8 mouse cellular contexts compared by ENCODE assay signal in genomic region chr11:69058729-69059356, GRCm38 (mm10). TPM values are rescaled to one million over a fixed set of nuclear protein-coding genes. Genes with fewer than 3 reads are reported as not detected.
DNase-seq lines count a peak whose midpoint lies in the region; ATAC-seq and TF ChIP-seq lines count a peak whose summit lies in the region.

No protein-coding gene starts in this region.

- ATAC-seq in lung, embryonic 14.5 days (ENCODE audit: insufficient read depth) = 0 out of 2 replicates have a peak, but pooled peaks have one; percentile 5
- ATAC-seq in embryonic facial prominence, embryonic 13.5 days (ENCODE audit: insufficient number of reproducible peaks, insufficient read depth, low FRiP score, low TSS enrichment, low read depth) = no peak
- ATAC-seq in hindbrain, postnatal 0 days = peak; percentile 22
- peak; percentile 10; the same call in 1 of the 2 replicates for ATAC-seq in neural tube, embryonic 14.5 days (ENCODE audit: low read depth)

- H3K4me1 ChIP-seq in lung, embryonic 14.5 days (ENCODE audit: insufficient read depth) = peaks cover 10% of the 10 kb centered on the region
- peaks cover 24% of the 10 kb centered on the region for H3K4me1 ChIP-seq in embryonic facial prominence, embryonic 13.5 days
- peaks cover 13% of the 10 kb centered on the region for H3K4me1 ChIP-seq in hindbrain, postnatal 0 days (ENCODE audit: insufficient read depth, low read length)
- H3K4me1 ChIP-seq in neural tube, embryonic 14.5 days (ENCODE audit: control insufficient read depth, insufficient read depth, low read length) = peaks cover 19% of the 10 kb centered on the region

- H3K4me2 ChIP-seq in lung, embryonic 14.5 days = peak overlapping the region; percentile 94
- H3K4me2 ChIP-seq in embryonic facial prominence, embryonic 13.5 days = peak overlapping the region; percentile 84
- H3K4me2 ChIP-seq in hindbrain, postnatal 0 days (ENCODE audit: low read depth, low read length) = peak overlapping the region; percentile 70
- H3K4me2 ChIP-seq in neural tube, embryonic 14.5 days (ENCODE audit: low read depth, low read length) = peak overlapping the region; percentile 58

- peak overlapping the region; percentile 66 for H3K9ac ChIP-seq in lung, embryonic 14.5 days
- peak overlapping the region; percentile 76 for H3K9ac ChIP-seq in embryonic facial prominence, embryonic 13.5 days
- peak overlapping the region; percentile 54 for H3K9ac ChIP-seq in hindbrain, postnatal 0 days (replicated peaks; ENCODE audit: low read length)
- H3K9ac ChIP-seq in neural tube, embryonic 14.5 days (replicated peaks; ENCODE audit: low read depth, low read length) = peak overlapping the region; percentile 80

- no peaks in the 10 kb centered on the region for H3K9me3 ChIP-seq in lung, embryonic 14.5 days (ENCODE audit: low read depth, low read length)
- no peaks in the 10 kb centered on the region for H3K9me3 ChIP-seq in embryonic facial prominence, embryonic 13.5 days
- H3K9me3 ChIP-seq in hindbrain, postnatal 0 days (ENCODE audit: low read length) = no peaks in the 10 kb centered on the region
- H3K9me3 ChIP-seq in neural tube, embryonic 14.5 days (ENCODE audit: control insufficient read depth, low read length) = no peaks in the 10 kb centered on the region

- no peak for DNase-seq in lung, embryonic 14.5 days
- no peak for DNase-seq in lung, postnatal 10 days
- DNase-seq in hindbrain, postnatal 0 days (ENCODE audit: low spot score) = no peak
- no peak for DNase-seq in thymus, postnatal 10 days (ENCODE audit: low spot score in 2 of 2)
- DNase-seq in right cerebral cortex, postnatal 4 days = no peak
- no peak for DNase-seq in adrenal gland, adult 2 months

- no peaks in the 10 kb centered on the region for H3K27me3 ChIP-seq in lung, embryonic 14.5 days (ENCODE audit: insufficient read depth, low read length)
- H3K27me3 ChIP-seq in embryonic facial prominence, embryonic 13.5 days = no peaks in the 10 kb centered on the region
- no peaks in the 10 kb centered on the region for H3K27me3 ChIP-seq in hindbrain, postnatal 0 days (ENCODE audit: insufficient read depth, low read length)
- no peaks in the 10 kb centered on the region for H3K27me3 ChIP-seq in neural tube, embryonic 14.5 days (ENCODE audit: control insufficient read depth, insufficient read depth, low read length)

- TF ChIP-seq CTCF in lung, embryonic 14.5 days (IDR thresholded peaks at IDR 0.05; ENCODE audit: low read depth) = no peak
- TF ChIP-seq CTCF in hindbrain, postnatal 0 days (IDR thresholded peaks at IDR 0.05; ENCODE audit: low read depth) = no peak

- peak overlapping the region; percentile 85 for H3K4me3 ChIP-seq in lung, embryonic 14.5 days (ENCODE audit: low read depth, low read length)
- peak overlapping the region; percentile 81 for H3K4me3 ChIP-seq in embryonic facial prominence, embryonic 13.5 days
- H3K4me3 ChIP-seq in hindbrain, postnatal 0 days (ENCODE audit: low read length) = peak overlapping the region; percentile 53
- H3K4me3 ChIP-seq in neural tube, embryonic 14.5 days (ENCODE audit: low read depth, low read length) = peak overlapping the region; percentile 85

- peak overlapping the region; percentile 84 for H3K27ac ChIP-seq in lung, embryonic 14.5 days (ENCODE audit: low read depth)
- peak overlapping the region; percentile 87 for H3K27ac ChIP-seq in embryonic facial prominence, embryonic 13.5 days
- H3K27ac ChIP-seq in hindbrain, postnatal 0 days = peak overlapping the region; percentile 89
- peak overlapping the region; percentile 86 for H3K27ac ChIP-seq in neural tube, embryonic 14.5 days (ENCODE audit: low read depth, low read length)

- WGBS in lung, embryonic 14.5 days = 2% methylated on average over 19 of the region's 19 CpGs
- WGBS in embryonic facial prominence, embryonic 13.5 days = under 1% methylated on average over 19 of the region's 19 CpGs
- WGBS in hindbrain, postnatal 0 days = 2% methylated on average over 19 of the region's 19 CpGs
- 2% methylated on average over 19 of the region's 19 CpGs for WGBS in neural tube, embryonic 14.5 days

- H3K36me3 ChIP-seq in lung, embryonic 14.5 days (ENCODE audit: insufficient read depth) = 0 out of 2 replicates have a peak, but pooled peaks cover 7% of the 10 kb centered on the region
- peaks cover 6% of the 10 kb centered on the region for H3K36me3 ChIP-seq in embryonic facial prominence, embryonic 13.5 days
- H3K36me3 ChIP-seq in hindbrain, postnatal 0 days (ENCODE audit: insufficient read depth, low read length) = no peaks in the 10 kb centered on the region
- no peaks in the 10 kb centered on the region for H3K36me3 ChIP-seq in neural tube, embryonic 14.5 days (ENCODE audit: control insufficient read depth, insufficient read depth, low read length)

RNA-seq across cellular contexts. Expression of gene Borcs6, which starts 0.7 kb away (rescaled TPM):
- 8.0 and 9.5 TPM in 2 replicates for polyA plus RNA-seq in lung, embryonic 14.5 days (2014; fragmentation: Nextera tagmentation; extraction: Ambion mirVana)
- polyA plus RNA-seq in embryonic facial prominence, embryonic 13.5 days (2015; fragmentation: Nextera tagmentation; extraction: Ambion mirVana) = 8.9 and 10.3 TPM in 2 replicates
- total RNA-seq in hindbrain, postnatal 0 days (2014; rRNA removed) = 25.4 and 40.8 TPM in 2 replicates
- 21.3 and 21.9 TPM in 2 replicates for polyA plus RNA-seq in hindbrain, postnatal 0 days (2015; fragmentation: Nextera tagmentation; extraction: Ambion mirVana)
- 16.1 and 17.7 TPM in 2 replicates for polyA plus RNA-seq in neural tube, embryonic 14.5 days (2014; fragmentation: Nextera tagmentation; extraction: Ambion mirVana)
- 10 to 100 TPM; 21.3 to 26.4 TPM for total RNA-seq in adrenal gland, adult 2 months (2021)
- 38.9 and 41.4 TPM in 2 replicates for polyA plus RNA-seq in adrenal gland, adult 2 months (2012; rRNA removed)

RNA-seq across cellular contexts. Expression of gene Tmem107, which starts 11.8 kb away (rescaled TPM):
- 51.0 and 54.4 TPM in 2 replicates for polyA plus RNA-seq in lung, embryonic 14.5 days (2014; fragmentation: Nextera tagmentation; extraction: Ambion mirVana)
- polyA plus RNA-seq in embryonic facial prominence, embryonic 13.5 days (2015; fragmentation: Nextera tagmentation; extraction: Ambion mirVana) = 47.2 and 48.2 TPM in 2 replicates
- 68.9 and 135 TPM in 2 replicates for total RNA-seq in hindbrain, postnatal 0 days (2014; rRNA removed)
- polyA plus RNA-seq in hindbrain, postnatal 0 days (2015; fragmentation: Nextera tagmentation; extraction: Ambion mirVana) = 28.6 and 34.1 TPM in 2 replicates
- polyA plus RNA-seq in neural tube, embryonic 14.5 days (2014; fragmentation: Nextera tagmentation; extraction: Ambion mirVana) = 24.7 and 27.7 TPM in 2 replicates
- total RNA-seq in adrenal gland, adult 2 months (2021) = 10 to 100 TPM in 1 of 2 experiments, 1 to 10 TPM in 1; 9.5 to 16.9 TPM
- 46.6 and 49.1 TPM in 2 replicates for polyA plus RNA-seq in adrenal gland, adult 2 months (2012; rRNA removed)

RNA-seq across cellular contexts. Expression of gene Aurkb, which starts 13.4 kb away (rescaled TPM):
- 209 and 211 TPM in 2 replicates for polyA plus RNA-seq in lung, embryonic 14.5 days (2014; fragmentation: Nextera tagmentation; extraction: Ambion mirVana)
- polyA plus RNA-seq in embryonic facial prominence, embryonic 13.5 days (2015; fragmentation: Nextera tagmentation; extraction: Ambion mirVana) = 152 and 153 TPM in 2 replicates
- total RNA-seq in hindbrain, postnatal 0 days (2014; rRNA removed) = 15.9 and 21.6 TPM in 2 replicates
- 24.8 and 26.3 TPM in 2 replicates for polyA plus RNA-seq in hindbrain, postnatal 0 days (2015; fragmentation: Nextera tagmentation; extraction: Ambion mirVana)
- polyA plus RNA-seq in neural tube, embryonic 14.5 days (2014; fragmentation: Nextera tagmentation; extraction: Ambion mirVana) = 8.7 and 12.8 TPM in 2 replicates
- total RNA-seq in adrenal gland, adult 2 months (2021) = 1 to 10 TPM; 1.7 to 2.8 TPM
- polyA plus RNA-seq in adrenal gland, adult 2 months (2012; rRNA removed) = 10.8 and 11.2 TPM in 2 replicates

RNA-seq across cellular contexts. Expression of gene Vamp2, which starts 29.4 kb away (rescaled TPM):
- polyA plus RNA-seq in lung, embryonic 14.5 days (2014; fragmentation: Nextera tagmentation; extraction: Ambion mirVana) = 64.0 and 64.2 TPM in 2 replicates
- 91.5 and 101 TPM in 2 replicates for polyA plus RNA-seq in embryonic facial prominence, embryonic 13.5 days (2015; fragmentation: Nextera tagmentation; extraction: Ambion mirVana)
- 146 and 148 TPM in 2 replicates for total RNA-seq in hindbrain, postnatal 0 days (2014; rRNA removed)
- 417 and 489 TPM in 2 replicates for polyA plus RNA-seq in hindbrain, postnatal 0 days (2015; fragmentation: Nextera tagmentation; extraction: Ambion mirVana)
- 337 and 385 TPM in 2 replicates for polyA plus RNA-seq in neural tube, embryonic 14.5 days (2014; fragmentation: Nextera tagmentation; extraction: Ambion mirVana)
- 100 to 1,000 TPM; 104 to 130 TPM for total RNA-seq in adrenal gland, adult 2 months (2021)
- 425 and 479 TPM in 2 replicates for polyA plus RNA-seq in adrenal gland, adult 2 months (2012; rRNA removed)

RNA-seq across cellular contexts. Expression of gene Per1, which starts 36.2 kb away (rescaled TPM):
- 15.4 and 23.7 TPM in 2 replicates for polyA plus RNA-seq in lung, embryonic 14.5 days (2014; fragmentation: Nextera tagmentation; extraction: Ambion mirVana)
- polyA plus RNA-seq in embryonic facial prominence, embryonic 13.5 days (2015; fragmentation: Nextera tagmentation; extraction: Ambion mirVana) = 11.1 and 11.5 TPM in 2 replicates
- 24.4 and 27.1 TPM in 2 replicates for total RNA-seq in hindbrain, postnatal 0 days (2014; rRNA removed)
- 11.9 and 15.9 TPM in 2 replicates for polyA plus RNA-seq in hindbrain, postnatal 0 days (2015; fragmentation: Nextera tagmentation; extraction: Ambion mirVana)
- polyA plus RNA-seq in neural tube, embryonic 14.5 days (2014; fragmentation: Nextera tagmentation; extraction: Ambion mirVana) = 6.5 and 9.4 TPM in 2 replicates
- total RNA-seq in adrenal gland, adult 2 months (2021) = 10 to 100 TPM; 55.0 to 75.9 TPM
- 41.3 and 76.1 TPM in 2 replicates for polyA plus RNA-seq in adrenal gland, adult 2 months (2012; rRNA removed)
